Mouse (Mus musculus) E14TG2a.4 (cell line): ENCODE measurements around the gene Clp1.

Experiments used
- CTCF ChIP-seq: conservative IDR thresholded peaks from 2 replicates; pipeline ENCODE4 v1.5.1; 2014; ENCODE audit warnings: low read length
- NANOG ChIP-seq: IDR thresholded peaks from 2 replicates; pipeline ENCODE4 v1.6.1; 2014; ENCODE audit warnings: borderline replicate concordance, low read length, mixed read lengths
- POU5F1 ChIP-seq: IDR thresholded peaks from 2 replicates; pipeline ENCODE4 v1.6.1; 2014; ENCODE audit warnings: low read length, borderline replicate concordance

DNA sequence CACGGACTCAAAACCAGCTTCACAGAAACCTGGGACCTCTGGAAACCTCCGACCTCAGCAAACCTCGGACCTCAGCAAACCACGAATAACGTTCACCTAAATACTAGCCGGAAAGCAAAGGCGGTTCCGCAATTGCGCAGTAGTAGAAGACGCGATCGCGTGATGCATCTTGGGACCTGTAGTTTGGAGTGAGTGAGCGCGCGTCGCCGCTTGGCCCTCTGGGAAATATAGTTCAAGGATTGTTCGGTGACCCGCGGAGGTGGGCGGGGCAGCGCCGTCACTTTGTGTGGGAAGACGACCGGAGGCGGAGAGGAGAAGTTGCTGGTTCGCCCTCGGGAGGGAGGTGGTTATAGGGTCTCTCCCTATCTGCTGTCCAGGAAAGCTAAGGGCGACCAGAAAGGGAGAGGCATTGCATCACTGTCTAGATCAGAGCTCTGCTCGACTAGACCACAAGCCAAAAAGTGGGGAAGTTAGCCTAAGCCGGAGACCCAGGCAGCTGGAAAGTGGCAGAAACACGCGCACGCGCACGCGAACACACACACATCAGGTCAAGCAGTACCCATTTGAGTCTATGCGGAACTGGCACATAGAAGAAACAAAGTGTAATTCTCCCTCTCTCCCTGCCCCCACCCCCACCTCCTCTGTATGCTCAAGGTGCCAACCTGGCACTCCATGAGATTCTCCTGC is at the start of gene Clp1:
- TF ChIP-seq CTCF (no peak), NANOG (no peak), POU5F1 (no peak)
